Mouse (Mus musculus): ENCODE measurements around the gene Mfap2. TPM values are rescaled to one million over a fixed set of nuclear protein-coding genes. Genes with fewer than 3 reads are reported as not detected.

Gene Mfap2
- total RNA-seq, 2 experiments from 2014 or later: 6.7 to 6.9 TPM

DNA sequence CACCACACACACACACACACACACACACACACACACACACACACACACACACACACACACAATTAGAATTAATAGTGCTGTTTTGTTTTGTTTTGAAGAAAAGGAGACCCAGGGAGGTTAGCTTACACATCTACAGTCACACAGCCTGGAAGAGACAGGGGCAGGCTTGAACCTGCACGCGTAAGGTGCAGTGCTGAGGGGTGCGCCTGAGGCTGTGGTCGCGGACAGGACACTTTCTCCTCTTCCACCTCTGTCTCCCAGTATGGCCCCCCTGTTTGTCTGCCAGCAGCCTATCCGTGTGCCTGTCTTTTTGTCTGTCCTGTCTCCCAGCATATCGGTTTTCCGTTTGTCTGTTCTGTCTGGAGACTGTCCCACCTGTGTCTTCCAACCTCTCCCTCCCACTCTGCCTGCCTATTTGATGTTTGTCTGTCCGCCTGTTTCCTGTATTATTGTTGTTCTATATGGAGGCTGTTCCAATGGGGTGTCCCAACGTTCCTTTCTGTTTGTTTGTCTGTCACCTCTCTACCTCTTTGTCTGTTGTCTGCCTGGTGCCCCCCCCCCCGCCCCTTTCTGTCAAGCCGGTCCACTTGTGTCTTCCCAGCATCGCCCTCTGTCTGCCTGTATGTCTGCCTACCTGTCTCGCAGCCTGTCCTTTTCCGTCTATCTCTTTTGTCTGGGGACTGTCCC is 24.1 kb upstream of the Mfap2 start:
- intact Hi-C loops (cut with DNase I): no loop called here
- no peak for DNase-seq (ENCODE audit: low spot score)

DNA sequence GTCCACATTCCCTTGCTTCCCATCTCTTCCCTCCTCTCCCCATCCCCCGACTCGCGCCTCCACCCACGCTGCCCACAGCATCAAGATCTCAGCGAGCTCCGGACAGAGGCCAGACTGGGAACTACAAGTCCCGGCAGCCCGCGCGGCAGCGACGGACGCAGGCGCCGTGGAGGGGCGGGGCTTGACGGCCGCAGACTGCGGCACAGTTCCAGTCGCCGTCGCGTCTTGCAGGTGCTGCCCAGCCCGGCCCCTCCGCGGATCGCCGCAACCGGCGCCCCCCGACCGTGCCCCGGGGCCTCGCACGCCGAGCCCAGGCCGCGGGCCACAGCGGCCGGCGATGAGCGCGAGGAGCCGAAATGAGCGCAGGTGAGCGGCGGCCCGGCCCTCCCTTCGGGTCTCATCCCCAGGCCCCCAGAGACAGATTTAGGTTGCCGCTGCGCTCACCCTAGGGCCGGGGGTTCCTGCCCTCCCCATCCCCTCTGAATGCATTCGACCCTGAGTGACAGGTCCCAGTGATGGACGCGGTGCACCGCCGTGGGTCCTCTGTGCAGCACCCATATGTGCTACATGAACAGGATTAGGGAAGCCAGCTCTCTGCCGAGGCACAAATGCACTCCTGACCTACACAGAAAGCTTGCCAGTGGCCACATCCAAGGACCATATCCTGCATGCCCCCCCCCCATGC is 23.4 kb upstream of the Mfap2 start, which contains the start of gene Atp13a2:
Gene Atp13a2, plus strand, starts transcription at position 163 of the 685 bp plus-strand sequence.
- intact Hi-C loops (cut with DNase I): no loop called here
- DNase-seq (ENCODE audit: low spot score): peak; percentile 78

GRCm38 (mm10) chr4:140987476-140987875 is 22.7 kb upstream of the Mfap2 start:
- DNase-seq (ENCODE audit: low spot score): no peak
- intact Hi-C loops (cut with DNase I): no loop called here

GRCm38 (mm10) chr4:140988706-140989290 is 21.4 kb upstream of the Mfap2 start:
- intact Hi-C loops (cut with DNase I): no loop called here
- DNase-seq (ENCODE audit: low spot score): no peak

DNA sequence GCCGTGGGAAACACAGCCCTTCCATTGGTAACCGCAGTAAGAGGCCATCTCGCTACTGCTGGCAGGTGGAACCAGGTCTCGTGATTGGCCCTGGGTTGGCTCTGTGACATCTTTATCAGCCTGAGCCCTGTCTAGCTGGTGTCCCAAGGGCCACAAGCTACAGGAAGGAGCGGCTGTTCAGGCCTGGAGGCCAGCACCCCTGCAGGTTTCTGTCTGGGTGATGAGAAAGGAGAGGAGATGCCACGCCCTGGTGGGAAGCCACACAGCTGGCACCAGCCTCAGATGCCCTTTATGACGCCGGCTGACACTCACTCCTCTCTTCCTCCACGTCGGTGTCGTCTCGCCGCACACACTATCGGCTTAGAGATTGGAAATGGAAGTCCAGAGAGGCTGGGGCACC is 20.8 kb upstream of the Mfap2 start:
- intact Hi-C loops (cut with DNase I): no loop called here
- no peak for DNase-seq (ENCODE audit: low spot score)

- intact Hi-C loops (cut with DNase I): no loop called here
- DNase-seq (ENCODE audit: low spot score): no peak
Measured at GRCm38 (mm10) chr4:140992215-140992614, 18.0 kb upstream of the Mfap2 start.

DNA sequence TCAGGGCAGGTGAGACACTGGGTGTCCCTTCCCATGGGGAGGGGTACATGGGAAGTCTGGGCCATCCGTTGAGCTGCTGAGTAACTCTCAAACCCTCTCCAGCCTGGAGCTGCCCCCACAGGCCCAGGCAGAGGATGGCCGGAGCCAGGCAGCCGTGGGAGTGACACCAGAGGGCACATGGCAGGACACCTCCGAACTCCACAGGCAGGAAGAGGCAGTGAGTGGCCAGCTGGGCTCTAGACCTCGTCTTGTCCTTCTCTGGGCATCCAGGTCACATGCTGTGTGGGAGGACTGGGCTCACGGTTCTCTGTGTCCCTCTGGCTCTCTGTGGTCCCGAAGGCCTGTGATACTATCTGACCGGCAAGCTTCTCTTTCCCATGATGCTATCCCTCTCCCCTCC is 16.4 kb upstream of the Mfap2 start:
- intact Hi-C loops (cut with DNase I): no loop called here
- no peak for DNase-seq (ENCODE audit: low spot score)

DNA sequence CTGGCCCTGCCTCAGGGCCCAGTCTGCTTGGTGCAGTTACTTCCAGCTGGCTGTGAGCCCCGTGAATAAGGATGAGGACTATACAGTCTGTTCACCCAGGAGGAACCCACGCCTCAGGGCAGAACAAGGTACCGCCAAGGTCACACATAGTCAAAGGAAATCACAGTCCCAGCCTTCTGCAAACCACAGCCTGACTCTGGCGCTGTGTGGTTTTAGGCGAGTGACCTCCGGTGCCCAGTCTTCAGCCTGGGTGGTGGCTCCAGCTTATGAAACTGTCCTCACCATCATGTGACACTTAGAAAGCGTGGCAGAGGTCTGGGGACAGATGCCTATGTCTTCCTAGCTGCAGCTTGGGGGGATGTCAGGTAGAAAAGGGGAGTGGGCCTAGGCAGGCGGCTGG is 14.4 kb upstream of the Mfap2 start:
- intact Hi-C loops (cut with DNase I): no loop called here
- no peak for DNase-seq (ENCODE audit: low spot score)

DNA sequence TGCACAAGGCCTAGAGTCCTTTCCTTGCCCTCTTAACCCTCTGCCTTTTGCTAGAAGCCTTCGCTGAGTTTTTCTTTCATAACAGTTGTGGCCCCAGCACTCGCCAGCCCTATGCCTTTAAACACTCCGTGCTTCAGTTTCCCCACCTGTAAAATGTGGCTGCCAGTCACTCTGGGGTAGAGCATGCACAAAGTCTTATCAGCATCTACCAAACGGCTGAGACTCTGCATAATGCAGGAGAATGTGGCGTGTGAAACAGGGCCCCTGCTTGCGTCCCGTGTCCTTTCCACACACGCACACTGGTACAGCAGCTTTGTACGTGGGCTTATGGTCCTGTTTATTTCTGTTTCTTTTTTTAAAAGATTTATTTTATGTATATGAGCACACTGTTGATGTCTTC is 13.4 kb upstream of the Mfap2 start:
- no peak for DNase-seq (ENCODE audit: low spot score)
- intact Hi-C loops (cut with DNase I): no loop called here

- intact Hi-C loops (cut with DNase I): no loop called here
- no peak for DNase-seq (ENCODE audit: low spot score)
Measured at GRCm38 (mm10) chr4:141005983-141006382, 4.2 kb upstream of the Mfap2 start.

- peak; percentile 71 for DNase-seq (ENCODE audit: low spot score)
- intact Hi-C loops (cut with DNase I): no loop called here
Measured at GRCm38 (mm10) chr4:141008028-141008427, 2.2 kb upstream of the Mfap2 start.

DNA sequence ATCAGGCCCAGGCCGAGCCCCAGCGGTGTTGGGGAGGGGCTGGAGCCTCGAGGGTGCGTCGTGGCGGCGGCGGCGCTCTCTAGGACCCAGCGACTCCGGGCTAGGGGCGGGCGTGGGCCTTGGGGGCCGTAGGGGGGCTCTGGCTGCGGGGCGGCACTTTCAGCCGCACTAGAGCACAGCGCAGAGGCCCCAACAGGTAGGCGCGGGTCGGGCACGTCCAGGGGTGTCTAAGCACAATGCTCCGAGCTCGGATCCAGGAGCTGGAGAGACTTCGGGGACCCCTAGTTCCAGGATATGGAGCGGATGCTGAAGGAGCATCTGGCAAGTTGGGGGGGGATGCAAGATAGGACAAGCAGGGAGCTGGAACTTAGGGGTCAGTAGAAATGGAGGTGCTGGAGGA is 308 bp downstream of the Mfap2 start:
- DNase-seq (ENCODE audit: low spot score): no peak
- intact Hi-C loops (cut with DNase I): no loop called here

DNA sequence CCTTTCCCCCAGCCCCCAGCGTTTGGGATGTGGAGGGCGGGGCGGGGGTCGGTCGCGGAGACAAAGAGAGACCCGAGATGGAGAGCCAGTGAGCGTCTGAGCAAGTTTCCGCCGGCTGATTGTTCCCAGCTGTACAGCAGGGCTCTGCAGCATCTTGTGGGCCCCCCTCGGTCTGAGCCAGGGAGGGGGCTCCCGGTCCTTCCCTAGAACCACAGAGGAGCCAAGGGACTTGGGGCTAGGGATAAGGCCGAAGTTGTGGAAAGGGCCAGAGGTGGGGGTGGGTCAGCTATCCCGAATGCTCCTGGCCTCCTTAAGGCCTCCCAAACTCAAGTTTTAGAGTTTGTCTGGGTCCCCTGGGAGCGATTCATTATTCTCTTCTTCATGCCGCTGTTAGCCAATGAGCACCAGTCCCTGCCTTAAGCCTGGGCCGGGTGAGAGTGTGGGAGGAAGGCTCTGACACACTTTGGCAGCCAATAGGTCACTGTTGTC is 767 bp downstream of the Mfap2 start:
- intact Hi-C loops (cut with DNase I): no loop called here

DNA sequence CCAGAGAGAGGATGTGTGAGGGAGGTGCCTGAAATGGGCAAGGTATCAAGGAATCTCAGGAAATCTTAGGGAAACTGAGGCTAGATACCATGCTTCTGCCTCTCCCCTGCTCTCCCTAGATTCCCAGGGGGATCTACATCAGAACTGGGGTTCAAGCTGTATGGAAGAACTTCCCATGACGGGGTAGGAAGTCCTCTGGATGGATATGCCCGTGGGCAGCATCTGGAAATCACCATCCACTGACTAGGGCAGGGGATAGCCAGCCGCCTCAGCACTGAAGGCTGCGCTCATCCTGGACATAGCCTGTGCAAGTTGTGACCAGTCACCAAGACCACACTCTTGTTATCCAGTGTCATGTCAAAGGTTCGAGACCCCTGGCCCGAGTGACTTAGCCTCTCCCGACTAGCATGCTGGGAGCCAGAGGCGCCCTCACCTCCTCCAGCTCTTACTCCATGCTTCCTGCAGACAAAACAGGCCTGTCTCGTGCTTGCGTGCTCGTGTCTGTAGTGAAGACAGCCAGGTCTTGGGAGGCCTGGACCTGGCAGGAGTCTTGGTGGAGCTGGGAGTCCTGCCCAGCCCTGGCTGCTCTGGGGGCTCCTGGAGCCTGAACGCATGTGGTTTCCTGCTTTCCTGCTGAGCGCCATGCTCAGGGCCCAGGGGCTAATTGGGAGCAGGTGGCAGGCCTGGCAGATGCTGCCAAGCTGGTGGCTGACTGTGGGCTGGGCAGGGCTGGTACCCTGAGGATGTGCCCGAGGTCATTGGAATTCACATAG is 1.5 kb downstream of the Mfap2 start:
- intact Hi-C loops (cut with DNase I): no loop called here
- peak; percentile 54 for DNase-seq (ENCODE audit: low spot score)

More for the DNA sequence above, 767 bp downstream of the Mfap2 start:
- DNase-seq (ENCODE audit: low spot score): no peak

- no peak for DNase-seq (ENCODE audit: low spot score)
- intact Hi-C loops (cut with DNase I): no loop called here
Measured at GRCm38 (mm10) chr4:141012558-141012957, 2.3 kb downstream of the Mfap2 start.

DNA sequence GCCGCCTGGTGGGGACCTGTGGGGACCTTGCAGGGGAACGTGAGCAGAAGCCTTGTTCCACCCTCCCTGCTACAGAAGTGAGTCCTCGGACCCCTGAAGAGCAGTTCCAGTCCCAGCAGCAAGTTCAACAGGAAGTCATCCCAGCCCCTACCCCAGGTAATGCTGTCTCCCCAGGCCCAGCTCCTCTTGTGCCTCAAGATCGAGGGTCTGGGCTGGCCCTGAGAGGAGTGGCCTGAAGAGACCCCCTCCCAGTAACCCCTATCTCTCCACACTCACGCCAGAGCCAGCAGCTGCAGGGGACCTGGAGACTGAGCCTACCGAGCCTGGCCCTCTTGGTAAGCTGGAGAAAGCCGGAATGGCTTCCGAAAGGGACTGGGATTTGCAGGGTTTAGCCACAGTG is 3.9 kb downstream of the Mfap2 start:
- DNase-seq (ENCODE audit: low spot score): no peak
- intact Hi-C loops (cut with DNase I): no loop called here

GRCm38 (mm10) chr4:141014856-141015255 is 4.6 kb downstream of the Mfap2 start:
- no peak for DNase-seq (ENCODE audit: low spot score)
- intact Hi-C loops (cut with DNase I): no loop called here

- intact Hi-C loops (cut with DNase I): no loop called here
- DNase-seq (ENCODE audit: low spot score): no peak
Measured at GRCm38 (mm10) chr4:141015356-141015755, 5.1 kb downstream of the Mfap2 start.

GRCm38 (mm10) chr4:141016311-141016710 is 6.1 kb downstream of the Mfap2 start:
- DNase-seq (ENCODE audit: low spot score): no peak
- intact Hi-C loops (cut with DNase I): no loop called here

- intact Hi-C loops (cut with DNase I): no loop called here
- DNase-seq (ENCODE audit: low spot score): no peak
Measured at GRCm38 (mm10) chr4:141017657-141018436, 7.6 kb downstream of the Mfap2 start.
